Mouse (Mus musculus) B cell, adult 2 months (primary cell): ENCODE measurements around the gene Eapp.
"Not testable (repeated sequence)": the region's sequence is repeated elsewhere in the genome, so short reads cannot be mapped to it uniquely, and the experiment has no call there.

ENCODE experiments used
- DNase-seq, 2 experiments: peaks; one replicate each; pipeline ENCODE4 v3.0.0; 2022

Eapp gene

GRCm38 (mm10) chr12:54676709-54677108 is 19.0 kb downstream of the Eapp start:
- DNase-seq = no peak

GRCm38 (mm10) chr12:54675396-54675795 is 20.3 kb downstream of the Eapp start:
- DNase-seq = no peak

DNA sequence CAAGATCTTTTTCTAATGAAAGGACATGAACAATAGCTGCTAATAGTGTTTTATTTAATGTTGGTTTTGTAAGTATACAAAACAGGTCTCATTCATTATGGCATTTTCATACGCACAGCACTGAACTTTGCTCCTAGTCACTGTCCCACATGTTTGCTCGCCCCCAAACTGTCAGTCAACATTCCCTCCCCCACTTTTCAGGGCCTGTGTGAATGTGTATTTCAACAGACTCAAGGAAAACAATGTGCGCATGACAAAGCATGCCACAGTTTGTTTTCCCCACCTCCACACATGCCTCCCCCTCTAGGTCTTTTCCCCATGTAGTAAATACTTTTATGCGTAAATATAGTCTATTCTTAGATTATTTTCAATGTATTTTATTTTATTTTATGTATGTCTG is 24.4 kb downstream of the Eapp start:
- no peak for DNase-seq

DNA sequence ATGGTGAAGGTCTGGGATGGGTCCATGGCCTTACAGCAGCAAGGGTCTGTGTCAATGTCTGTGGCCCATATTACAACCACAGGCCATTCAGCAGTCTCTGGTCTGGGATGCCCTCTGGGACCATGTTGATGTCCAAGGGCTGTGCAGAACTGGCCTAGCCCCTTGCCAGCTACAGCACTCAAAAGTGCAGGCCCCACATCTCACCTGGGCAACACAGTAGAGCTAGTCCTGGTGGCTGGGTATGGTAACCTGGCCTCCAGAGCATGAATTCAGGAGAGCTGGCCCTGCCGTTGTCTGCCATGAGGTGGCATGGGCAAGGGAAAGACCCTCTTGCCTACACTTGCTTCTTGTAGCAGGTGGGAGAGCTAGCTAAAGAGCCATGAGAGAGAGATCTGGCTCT is 27.6 kb downstream of the Eapp start:
- DNase-seq = no peak

GRCm38 (mm10) chr12:54665526-54665925 is 30.2 kb downstream of the Eapp start:
- no peak for DNase-seq

DNA sequence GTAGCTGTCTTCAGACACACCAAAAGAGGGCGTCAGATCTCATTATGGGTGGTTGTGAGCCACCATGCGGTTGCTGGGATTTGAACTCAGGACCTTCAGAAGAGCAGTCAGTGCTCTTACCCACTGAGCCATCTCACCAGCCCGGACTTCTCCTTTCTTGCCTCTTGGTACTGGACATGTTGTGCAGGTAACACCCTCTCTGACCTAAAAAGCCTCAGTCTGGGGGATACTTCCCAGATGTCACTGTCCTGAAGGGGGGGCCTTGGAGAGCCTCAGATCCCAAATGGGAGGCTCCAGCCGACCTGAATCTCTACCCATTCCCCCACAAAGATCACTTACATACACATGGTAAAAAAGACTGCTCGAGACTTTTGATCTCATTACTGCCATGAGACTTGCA is 34.2 kb downstream of the Eapp start:
- DNase-seq = not testable (repeated sequence)

- no peak for DNase-seq
Observed at GRCm38 (mm10) chr12:54659901-54660300, 35.8 kb downstream of the Eapp start.

DNA sequence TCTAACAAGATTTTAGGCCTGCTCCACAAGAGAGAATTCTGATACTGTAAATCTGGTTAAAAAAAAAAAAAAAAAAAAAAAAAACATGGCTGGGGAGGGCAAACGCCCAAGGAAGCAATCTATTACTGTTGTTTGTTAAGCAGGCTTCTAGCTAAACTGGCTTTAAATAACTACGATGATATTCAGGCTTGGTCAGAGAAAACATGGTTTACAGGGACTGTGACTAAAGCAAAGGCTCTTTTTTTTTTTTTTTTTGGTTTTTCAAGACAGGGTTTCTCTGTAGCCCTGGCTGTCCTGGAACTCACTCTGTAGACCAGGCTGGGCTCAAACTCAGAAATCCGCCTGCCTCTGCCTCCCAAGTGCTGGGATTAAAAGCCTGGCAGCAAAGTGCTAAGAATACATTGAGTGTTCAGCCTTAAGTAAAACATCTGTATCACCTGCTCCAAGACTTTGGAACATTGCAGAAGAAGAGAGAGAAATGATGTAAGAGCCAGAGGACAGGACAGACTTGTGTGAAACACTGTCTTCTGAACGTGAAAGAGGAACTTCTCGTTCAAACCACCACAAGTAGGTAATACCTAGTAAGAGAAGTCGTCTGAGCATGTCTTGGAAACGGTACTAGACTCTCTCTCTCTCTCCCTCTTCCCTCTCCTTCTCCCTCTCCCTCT is 37.1 kb downstream of the Eapp start:
- DNase-seq = no peak

GRCm38 (mm10) chr12:54657951-54658350 is 37.7 kb downstream of the Eapp start:
- DNase-seq = no peak

GRCm38 (mm10) chr12:54657226-54657625 is 38.5 kb downstream of the Eapp start:
- DNase-seq = no peak

- DNase-seq = peak; percentile 93
Observed at GRCm38 (mm10) chr12:54656396-54657171, 39.1 kb downstream of the Eapp start, which contains the start of gene Sptssa. Gene Sptssa (minus strand): TSS chr12:54656573.

DNA sequence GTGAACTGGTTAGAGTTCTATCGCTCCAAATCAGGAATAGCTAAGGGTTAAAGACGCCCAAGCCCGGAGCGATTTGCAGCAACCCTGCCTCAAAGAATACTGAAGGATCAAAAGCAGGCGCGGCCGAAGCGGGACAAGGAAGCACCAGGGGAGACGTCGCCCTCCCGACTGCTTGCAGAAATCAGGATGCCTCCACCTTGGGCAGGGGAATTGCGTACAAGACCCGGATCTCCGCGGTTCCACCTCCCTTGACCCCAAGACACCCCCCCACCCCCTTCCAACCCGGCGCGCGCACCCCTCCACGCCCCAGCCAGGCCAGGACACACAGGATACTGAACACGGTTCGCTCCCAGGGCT is 39.7 kb downstream of the Eapp start:
- DNase-seq = no peak

DNA sequence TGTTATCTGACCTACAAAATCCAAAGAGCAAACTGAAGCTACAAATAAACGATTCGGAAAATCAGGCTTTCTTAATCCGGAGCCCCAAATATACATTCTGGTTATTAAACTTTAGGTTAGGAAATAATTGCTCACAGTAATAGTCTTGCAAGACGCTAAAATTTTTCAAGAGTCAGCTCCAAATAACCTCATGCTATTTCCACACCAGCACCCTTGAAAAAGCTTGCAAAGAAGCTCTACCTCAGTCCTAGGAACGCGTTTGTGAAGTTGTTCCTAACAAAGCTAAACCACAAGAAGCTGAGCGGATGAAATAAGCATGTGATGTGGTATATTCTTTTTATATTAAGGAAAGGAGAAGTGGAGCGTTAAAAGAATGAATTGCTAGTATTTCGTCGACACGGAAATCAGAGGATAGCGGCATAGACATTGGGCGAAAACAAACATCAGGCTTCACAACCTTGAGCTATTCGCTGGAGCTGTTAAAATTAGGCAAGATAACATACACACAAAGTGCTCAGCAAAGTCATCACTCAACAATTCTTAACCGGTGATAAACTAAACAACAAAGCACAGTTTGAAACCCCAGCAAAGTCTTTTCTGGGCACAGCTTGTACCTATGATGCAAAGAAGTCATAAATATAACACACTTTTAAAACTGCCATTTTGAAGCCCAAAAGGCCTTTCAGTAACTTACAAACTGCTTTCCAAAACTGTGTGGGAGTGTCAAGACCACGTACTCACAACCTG is 40.2 kb downstream of the Eapp start:
- DNase-seq = peak in 1 of 2 experiments; percentile 12

DNA sequence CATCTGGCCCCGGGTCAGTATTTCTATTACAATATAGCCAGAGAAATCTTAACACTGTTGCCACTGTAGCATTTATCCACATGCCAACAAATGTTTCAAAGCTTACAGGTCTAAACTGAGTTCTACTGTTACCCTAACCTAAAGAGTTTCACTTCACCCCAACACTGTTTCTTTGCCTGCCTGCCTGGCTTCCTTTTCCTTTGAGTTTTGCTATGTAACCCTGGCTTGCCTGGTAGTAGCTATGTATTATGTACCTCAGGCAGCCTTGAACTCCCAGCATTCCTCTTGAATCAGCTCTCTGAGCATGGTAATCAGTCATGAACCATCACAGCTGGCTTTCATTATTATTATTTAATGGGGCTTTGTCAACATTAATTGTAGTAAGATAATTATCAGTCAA is 41.0 kb downstream of the Eapp start:
- DNase-seq = no peak

GRCm38 (mm10) chr12:54654141-54654540 is 41.6 kb downstream of the Eapp start:
- no peak for DNase-seq

DNA sequence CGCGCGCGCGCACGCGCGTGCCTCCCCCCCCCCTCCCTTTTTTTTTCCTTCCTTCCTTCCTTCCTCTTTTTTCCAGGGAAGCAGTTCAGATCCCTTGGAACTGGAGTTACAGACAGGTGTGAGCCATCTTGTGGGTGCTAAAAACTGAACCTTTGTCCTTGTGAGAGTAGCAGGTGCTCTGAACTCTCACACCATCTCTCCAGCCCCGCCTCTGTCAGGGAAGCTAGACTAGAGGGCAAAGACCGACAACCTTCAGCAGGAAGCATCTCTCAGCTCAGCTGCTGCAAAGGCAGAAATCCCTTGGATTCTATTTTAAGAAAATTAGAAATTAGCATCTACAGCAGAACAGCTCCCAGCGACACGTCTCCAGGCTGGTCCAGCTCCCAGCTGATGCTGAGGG is 43.4 kb downstream of the Eapp start:
- DNase-seq = no peak

- DNase-seq = no peak
Observed at GRCm38 (mm10) chr12:54651820-54652219, 43.9 kb downstream of the Eapp start.

GRCm38 (mm10) chr12:54651158-54651557 is 44.5 kb downstream of the Eapp start:
- no peak for DNase-seq

- peak; percentile 40 for DNase-seq
Observed at GRCm38 (mm10) chr12:54644947-54645346, 50.8 kb downstream of the Eapp start.

DNA sequence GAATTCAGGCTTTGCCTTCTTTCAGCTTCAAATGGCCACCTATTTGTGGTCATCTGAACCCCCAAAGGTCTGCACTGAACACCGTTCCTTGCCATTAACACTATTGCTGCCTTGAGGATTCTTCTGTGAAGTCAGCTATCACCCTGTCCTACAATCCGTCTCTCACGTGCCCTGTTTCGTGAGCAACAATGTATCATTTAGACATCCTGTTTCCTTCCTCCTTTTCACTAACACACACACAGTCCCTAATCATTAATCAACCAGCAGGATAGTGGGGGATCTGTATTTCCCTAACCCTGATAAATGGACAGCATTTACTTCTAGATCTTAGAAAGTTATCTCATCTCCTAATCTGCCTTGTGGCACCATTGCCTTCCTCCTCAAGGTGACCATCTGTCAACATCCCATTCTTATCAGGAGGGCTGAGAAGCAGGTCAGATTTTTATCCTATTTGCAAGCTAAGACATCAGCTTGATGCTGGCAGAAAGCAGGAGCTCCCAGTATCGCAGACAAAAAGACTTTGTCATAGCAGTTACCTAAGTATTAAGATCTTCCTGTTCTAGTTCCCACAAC is 52.3 kb downstream of the Eapp start:
- no peak for DNase-seq

GRCm38 (mm10) chr12:54641374-54641773 is 54.3 kb downstream of the Eapp start:
- DNase-seq = no peak

GRCm38 (mm10) chr12:54640259-54640658 is 55.4 kb downstream of the Eapp start:
- DNase-seq = no peak

DNA sequence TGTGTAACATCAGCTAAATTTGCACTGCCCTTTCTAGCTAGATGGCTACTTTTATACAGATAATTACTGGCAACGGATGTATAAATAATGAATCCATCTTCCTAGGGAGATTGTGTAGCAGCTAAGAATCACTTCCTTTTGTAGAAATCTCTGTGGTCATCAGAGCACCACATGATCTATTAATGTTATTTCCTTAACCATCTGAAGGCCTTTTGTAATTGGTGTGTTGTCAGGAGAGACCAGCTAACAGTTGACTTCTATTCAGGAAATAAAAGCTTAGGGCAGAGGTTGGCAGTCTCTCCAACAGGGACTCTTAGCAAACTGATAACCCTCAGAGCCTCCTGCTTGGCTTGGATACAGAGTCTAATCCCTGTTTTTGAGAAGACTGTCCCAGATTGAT is 58.7 kb downstream of the Eapp start:
- no peak for DNase-seq

GRCm38 (mm10) chr12:54632141-54632540 is 63.6 kb downstream of the Eapp start:
- DNase-seq = no peak
